Mouse (Mus musculus) kidney, embryonic 14.5 days (tissue): ENCODE data around the gene G530012D18Rik. TPM values are rescaled to one million over a fixed set of nuclear protein-coding genes. Genes with fewer than 3 reads are reported as not detected.
"Not testable (repeated sequence)": the region's sequence is repeated elsewhere in the genome, so short reads cannot be mapped to it uniquely, and the experiment has no call there.

Source experiments
- ATAC-seq: fragments of 200-750 bp; cut with Nextera tagmentation; 2 replicates; pipeline ENCODE4 v1.8.0; 2017; ENCODE audit warnings: moderate number of reproducible peaks, mild to moderate bottlenecking, moderate TSS enrichment, moderate library complexity; ENCODE audit not compliant: low FRiP score, low TSS enrichment
- H3K27ac ChIP-seq: fragments of 300-500 bp; sonication (generic); 2 replicates; pipeline ENCODE4 v1.5.1; 2014; ENCODE audit warnings: low read depth, mild to moderate bottlenecking, low read length, moderate library complexity, mixed read lengths
- H3K27me3 ChIP-seq: fragments of 300-500 bp; sonication (generic); 2 replicates; pipeline ENCODE4 v1.6.1; 2014; ENCODE audit warnings: mild to moderate bottlenecking, low read length; ENCODE audit not compliant: control insufficient read depth, insufficient read depth
- H3K36me3 ChIP-seq: fragments of 300-500 bp; sonication (generic); 2 replicates; pipeline ENCODE4 v1.6.1; 2014; ENCODE audit warnings: low read length, mixed read lengths; ENCODE audit not compliant: control insufficient read depth, insufficient read depth
- H3K4me1 ChIP-seq: fragments of 300-500 bp; sonication (generic); 2 replicates; pipeline ENCODE4 v1.6.1; 2014; ENCODE audit warnings: low read length, mixed read lengths; ENCODE audit not compliant: control insufficient read depth, insufficient read depth
- H3K4me2 ChIP-seq: fragments of 300-500 bp; sonication (generic); replicated peaks from 2 replicates; pipeline ENCODE4 v1.6.1; 2014; ENCODE audit warnings: low read depth, mild to moderate bottlenecking, low read length
- H3K4me3 ChIP-seq: fragments of 300-500 bp; sonication (generic); 2 replicates; pipeline ENCODE4 v1.5.1; 2014; ENCODE audit warnings: mild to moderate bottlenecking, low read length
- H3K9ac ChIP-seq: fragments of 300-500 bp; sonication (generic); 2 replicates; pipeline ENCODE4 v1.6.1; 2014; ENCODE audit warnings: low read depth, mild to moderate bottlenecking, low read length, moderate library complexity
- H3K9me3 ChIP-seq: fragments of 300-500 bp; sonication (generic); 2 replicates; pipeline ENCODE4 v1.6.1; 2016; ENCODE audit warnings: low read length; ENCODE audit not compliant: control insufficient read depth
- WGBS: fragments of 180-500 bp; shearing (Covaris S2); extraction: QIAGEN DNeasy Blood & Tissue Kit; methylation state at CpG from one replicate; pipeline ENCODE4 v1.1.7; 2014; 5-methylcytosine and 5-hydroxymethylcytosine counted together
- polyA plus RNA-seq: library from polyadenylated mRNA; unstranded; fragments of >200 nt; fragmentation: Nextera tagmentation; extraction: Ambion mirVana; gene quantifications from 2 replicates; pipeline ENCODE4 v1.2.1, GENCODE M21; 2014

The G530012D18Rik gene
- polyA plus RNA-seq, 1 experiment from 2014 or later: not detected

GRCm38 (mm10) chr1:85608361-85608760, 32.9 kb downstream of the G530012D18Rik start:
- 87% methylated on average over 3 of the region's 4 CpGs for WGBS
- not testable (repeated sequence) for H3K4me2 ChIP-seq

GRCm38 (mm10) chr1:85610581-85610980, 35.1 kb downstream of the G530012D18Rik start:
- H3K36me3 ChIP-seq, H3K9ac ChIP-seq, H3K4me1 ChIP-seq, ATAC-seq, H3K4me3 ChIP-seq, H3K4me2 ChIP-seq, H3K27me3 ChIP-seq, H3K27ac ChIP-seq, H3K9me3 ChIP-seq: not testable (repeated sequence)
- no CpG with 5 or more reads among the region's 4 CpGs for WGBS

More at GRCm38 (mm10) chr1:85608361-85608760, 32.9 kb downstream of the G530012D18Rik start:
- not testable (repeated sequence) for H3K4me3 ChIP-seq, H3K27ac ChIP-seq, H3K9me3 ChIP-seq, H3K27me3 ChIP-seq, ATAC-seq, H3K4me1 ChIP-seq, H3K9ac ChIP-seq, H3K36me3 ChIP-seq

- H3K27ac ChIP-seq, H3K4me2 ChIP-seq, H3K27me3 ChIP-seq, ATAC-seq, H3K4me1 ChIP-seq, H3K9me3 ChIP-seq, H3K4me3 ChIP-seq, H3K36me3 ChIP-seq, H3K9ac ChIP-seq: not testable (repeated sequence)
- WGBS: 86% methylated on average over 3 of the region's 3 CpGs
Observed at GRCm38 (mm10) chr1:85615096-85615495, 39.6 kb downstream of the G530012D18Rik start.

GRCm38 (mm10) chr1:85615819-85616218, 40.3 kb downstream of the G530012D18Rik start:
- not testable (repeated sequence) for H3K9ac ChIP-seq, H3K4me1 ChIP-seq, H3K4me3 ChIP-seq, H3K4me2 ChIP-seq, ATAC-seq, H3K27ac ChIP-seq, H3K27me3 ChIP-seq, H3K9me3 ChIP-seq, H3K36me3 ChIP-seq
- 64% methylated on average over 3 of the region's 3 CpGs for WGBS

- not testable (repeated sequence) for H3K27ac ChIP-seq, H3K4me2 ChIP-seq, H3K9ac ChIP-seq, H3K36me3 ChIP-seq, H3K4me1 ChIP-seq, ATAC-seq, H3K27me3 ChIP-seq, H3K9me3 ChIP-seq, H3K4me3 ChIP-seq
- 71% methylated on average over 4 of the region's 5 CpGs for WGBS
Observed at GRCm38 (mm10) chr1:85617161-85617560, 41.7 kb downstream of the G530012D18Rik start.

GRCm38 (mm10) chr1:85618689-85619088, 43.2 kb downstream of the G530012D18Rik start:
- ATAC-seq, H3K27me3 ChIP-seq: not testable (repeated sequence)
- WGBS: 50% methylated on average over 1 of the region's 1 CpGs

More at GRCm38 (mm10) chr1:85618689-85619088, 43.2 kb downstream of the G530012D18Rik start:
- not testable (repeated sequence) for H3K4me1 ChIP-seq, H3K4me3 ChIP-seq, H3K36me3 ChIP-seq, H3K9ac ChIP-seq, H3K27ac ChIP-seq, H3K9me3 ChIP-seq, H3K4me2 ChIP-seq

Other genes with a start within 250 kb of the G530012D18Rik start
- gene Sp110, start 23.1 kb downstream of the G530012D18Rik start, polyA plus RNA-seq: 1.1 and 1.7 TPM in 2 replicates
- 1.2 and 2.0 TPM in 2 replicates for gene Sp140, start 24.7 kb downstream of the G530012D18Rik start, polyA plus RNA-seq
- 1.3 and 1.5 TPM in 2 replicates for gene Sp100, start 74.3 kb downstream of the G530012D18Rik start, polyA plus RNA-seq
- 0.87 and 1.8 TPM in 2 replicates for gene A630001G21Rik, start 203.0 kb downstream of the G530012D18Rik start, polyA plus RNA-seq
- gene Cab39, start 217.8 kb downstream of the G530012D18Rik start, polyA plus RNA-seq: 37.9 and 53.0 TPM in 2 replicates